Mouse (Mus musculus): ENCODE measurements around the gene Ccdc148. TPM values are rescaled to one million over a fixed set of nuclear protein-coding genes. Genes with fewer than 3 reads are reported as not detected.

The Ccdc148 gene
- polyA plus RNA-seq, 1 experiment = 0.06 TPM

GRCm38 (mm10) chr2:59042616-59043015, 117.9 kb downstream of the Ccdc148 start:
- Histone ChIP-seq H3K36me3 (ENCODE audit: control insufficient read depth, insufficient read depth) (no peaks in the 10 kb centered on the region), H3K27me3 (ENCODE audit: control insufficient read depth, insufficient read depth, insufficient read length) (no peaks in the 10 kb centered on the region), H3ac (ENCODE audit: control insufficient read depth, insufficient read length) (no peak overlapping the region), H3K4me2 (ENCODE audit: low read depth) (no peak overlapping the region), H3K79me2 (ENCODE audit: control insufficient read depth, insufficient read depth) (no peaks in the 10 kb centered on the region), H3K4me3 (no peak overlapping the region)
- no peak for TF ChIP-seq E2F4 (IDR thresholded peaks at IDR 0.05; ENCODE audit: insufficient read depth)
- no peak for TF ChIP-seq POLR2AphosphoS2 (IDR thresholded peaks at IDR 0.05; ENCODE audit: insufficient read length, low read depth)

GRCm38 (mm10) chr2:59036433-59036832, 124.0 kb downstream of the Ccdc148 start:
- TF ChIP-seq CEBPB (IDR thresholded peaks at IDR 0.05; ENCODE audit: insufficient read depth, poor library complexity, severe bottlenecking) = no peak
- TF ChIP-seq POLR2AphosphoS2 (IDR thresholded peaks at IDR 0.05; ENCODE audit: insufficient read length, low read depth) = no peak
- TF ChIP-seq USF1 (IDR thresholded peaks at IDR 0.05; ENCODE audit: low read depth) = no peak
- TF ChIP-seq MYOG (IDR thresholded peaks at IDR 0.05; ENCODE audit: control insufficient read depth in 1 of 3, insufficient read depth in 1 of 3, insufficient read length in 2 of 3, low read depth in 2 of 3) = no peak
- TF ChIP-seq REST (IDR thresholded peaks at IDR 0.05; ENCODE audit: insufficient read depth, insufficient read length) = no peak
- no peak for TF ChIP-seq E2F4 (IDR thresholded peaks at IDR 0.05; ENCODE audit: insufficient read depth)
- TF ChIP-seq MAX (IDR thresholded peaks at IDR 0.05; ENCODE audit: low read depth) = no peak
- TF ChIP-seq TCF12 (IDR thresholded peaks at IDR 0.05; ENCODE audit: insufficient read depth, poor library complexity, severe bottlenecking) = no peak
- no peak for TF ChIP-seq SRF (IDR thresholded peaks at IDR 0.05; ENCODE audit: control insufficient read depth, insufficient read length, low read depth)
- TF ChIP-seq MYOD1 (IDR thresholded peaks at IDR 0.05; ENCODE audit: control insufficient read depth in 1 of 3, insufficient read length in 2 of 3, low read depth in 2 of 3) = no peak
- no peak for TF ChIP-seq POLR2A (IDR thresholded peaks at IDR 0.05; ENCODE audit: insufficient read length, low read depth)
- TF ChIP-seq TCF3 (IDR thresholded peaks at IDR 0.05; ENCODE audit: insufficient read length, low read depth) = no peak
- no peak overlapping the region for H3K4me3 ChIP-seq
- H3K79me2 ChIP-seq (ENCODE audit: control insufficient read depth, insufficient read depth) = no peaks in the 10 kb centered on the region
- H3K4me2 ChIP-seq (ENCODE audit: low read depth) = no peak overlapping the region
- no peaks in the 10 kb centered on the region for H3K36me3 ChIP-seq (ENCODE audit: control insufficient read depth, insufficient read depth)
- H3K27me3 ChIP-seq (ENCODE audit: control insufficient read depth, insufficient read depth, insufficient read length) = no peaks in the 10 kb centered on the region
- no peak overlapping the region for H3ac ChIP-seq (ENCODE audit: control insufficient read depth, insufficient read length)

- no peaks in the 10 kb centered on the region for H3K36me3 ChIP-seq (ENCODE audit: control insufficient read depth, insufficient read depth)
- H3K4me2 ChIP-seq (ENCODE audit: low read depth) = no peak overlapping the region
- H3K4me3 ChIP-seq = no peak overlapping the region
- no peaks in the 10 kb centered on the region for H3K79me2 ChIP-seq (ENCODE audit: control insufficient read depth, insufficient read depth)
- H3K27me3 ChIP-seq (ENCODE audit: control insufficient read depth, insufficient read depth, insufficient read length) = no peaks in the 10 kb centered on the region
- no peak for TF ChIP-seq REST (IDR thresholded peaks at IDR 0.05; ENCODE audit: insufficient read depth, insufficient read length)
- H3ac ChIP-seq (ENCODE audit: control insufficient read depth, insufficient read length) = no peak overlapping the region
Observed at GRCm38 (mm10) chr2:59035206-59035605, 125.3 kb downstream of the Ccdc148 start.

- no peak for TF ChIP-seq TCF3 (IDR thresholded peaks at IDR 0.05; ENCODE audit: insufficient read length, low read depth)
- no peak for TF ChIP-seq POLR2A (IDR thresholded peaks at IDR 0.05; ENCODE audit: insufficient read length, low read depth)
- TF ChIP-seq POLR2AphosphoS2 (IDR thresholded peaks at IDR 0.05; ENCODE audit: insufficient read length, low read depth) = no peak
- no peak for TF ChIP-seq MAX (IDR thresholded peaks at IDR 0.05; ENCODE audit: low read depth)
- no peak for TF ChIP-seq REST (IDR thresholded peaks at IDR 0.05; ENCODE audit: insufficient read depth, insufficient read length)
- TF ChIP-seq SRF (IDR thresholded peaks at IDR 0.05; ENCODE audit: control insufficient read depth, insufficient read length, low read depth) = no peak
- TF ChIP-seq USF1 (IDR thresholded peaks at IDR 0.05; ENCODE audit: low read depth) = no peak
- no peak for TF ChIP-seq E2F4 (IDR thresholded peaks at IDR 0.05; ENCODE audit: insufficient read depth)
- TF ChIP-seq MYOD1 (IDR thresholded peaks at IDR 0.05; ENCODE audit: control insufficient read depth in 1 of 3, insufficient read length in 2 of 3, low read depth in 2 of 3) = no peak
- TF ChIP-seq MYOG (IDR thresholded peaks at IDR 0.05; ENCODE audit: control insufficient read depth in 1 of 3, insufficient read depth in 1 of 3, insufficient read length in 2 of 3, low read depth in 2 of 3) = no peak
- TF ChIP-seq CEBPB (IDR thresholded peaks at IDR 0.05; ENCODE audit: insufficient read depth, poor library complexity, severe bottlenecking) = no peak
- TF ChIP-seq TCF12 (IDR thresholded peaks at IDR 0.05; ENCODE audit: insufficient read depth, poor library complexity, severe bottlenecking) = no peak
- no peak overlapping the region for H3K4me3 ChIP-seq
- H3K36me3 ChIP-seq (ENCODE audit: control insufficient read depth, insufficient read depth) = no peaks in the 10 kb centered on the region
- H3ac ChIP-seq (ENCODE audit: control insufficient read depth, insufficient read length) = no peak overlapping the region
- H3K4me2 ChIP-seq (ENCODE audit: low read depth) = no peak overlapping the region
- H3K27me3 ChIP-seq (ENCODE audit: control insufficient read depth, insufficient read depth, insufficient read length) = no peaks in the 10 kb centered on the region
- no peaks in the 10 kb centered on the region for H3K79me2 ChIP-seq (ENCODE audit: control insufficient read depth, insufficient read depth)
Observed at GRCm38 (mm10) chr2:59034281-59034680, 126.2 kb downstream of the Ccdc148 start.

GRCm38 (mm10) chr2:59024558-59024957, 135.9 kb downstream of the Ccdc148 start:
- Histone ChIP-seq H3ac (ENCODE audit: control insufficient read depth, insufficient read length) (no peak overlapping the region), H3K79me2 (ENCODE audit: control insufficient read depth, insufficient read depth) (no peaks in the 10 kb centered on the region), H3K36me3 (ENCODE audit: control insufficient read depth, insufficient read depth) (no peaks in the 10 kb centered on the region), H3K4me3 (no peak overlapping the region), H3K4me2 (ENCODE audit: low read depth) (no peak overlapping the region), H3K27me3 (ENCODE audit: control insufficient read depth, insufficient read depth, insufficient read length) (peaks cover under 1% of the 10 kb centered on the region)
- TF ChIP-seq MAX (IDR thresholded peaks at IDR 0.05; ENCODE audit: low read depth) (no peak), TCF12 (IDR thresholded peaks at IDR 0.05; ENCODE audit: insufficient read depth, poor library complexity, severe bottlenecking) (no peak), MYOG (IDR thresholded peaks at IDR 0.05; ENCODE audit: control insufficient read depth in 1 of 3, insufficient read depth in 1 of 3, insufficient read length in 2 of 3, low read depth in 2 of 3) (no peak)

GRCm38 (mm10) chr2:59007356-59007755, 153.1 kb downstream of the Ccdc148 start:
- TF ChIP-seq MYOG (IDR thresholded peaks at IDR 0.05; ENCODE audit: control insufficient read depth in 1 of 3, insufficient read depth in 1 of 3, insufficient read length in 2 of 3, low read depth in 2 of 3) = no peak
- TF ChIP-seq MAX (IDR thresholded peaks at IDR 0.05; ENCODE audit: low read depth) = no peak
- TF ChIP-seq REST (IDR thresholded peaks at IDR 0.05; ENCODE audit: insufficient read depth, insufficient read length) = no peak
- TF ChIP-seq CEBPB (IDR thresholded peaks at IDR 0.05; ENCODE audit: insufficient read depth, poor library complexity, severe bottlenecking) = no peak
- TF ChIP-seq MYOD1 (IDR thresholded peaks at IDR 0.05; ENCODE audit: control insufficient read depth in 1 of 3, insufficient read length in 2 of 3, low read depth in 2 of 3) = no peak
- no peak for TF ChIP-seq USF1 (IDR thresholded peaks at IDR 0.05; ENCODE audit: low read depth)
- TF ChIP-seq TCF12 (IDR thresholded peaks at IDR 0.05; ENCODE audit: insufficient read depth, poor library complexity, severe bottlenecking) = no peak
- TF ChIP-seq E2F4 (IDR thresholded peaks at IDR 0.05; ENCODE audit: insufficient read depth) = no peak
- TF ChIP-seq SRF (IDR thresholded peaks at IDR 0.05; ENCODE audit: control insufficient read depth, insufficient read length, low read depth) = no peak
- no peaks in the 10 kb centered on the region for H3K79me2 ChIP-seq (ENCODE audit: control insufficient read depth, insufficient read depth)
- no peak overlapping the region for H3K4me3 ChIP-seq
- H3K36me3 ChIP-seq (ENCODE audit: control insufficient read depth, insufficient read depth) = no peaks in the 10 kb centered on the region
- no peak overlapping the region for H3K4me2 ChIP-seq (ENCODE audit: low read depth)
- H3ac ChIP-seq (ENCODE audit: control insufficient read depth, insufficient read length) = no peak overlapping the region
- H3K27me3 ChIP-seq (ENCODE audit: control insufficient read depth, insufficient read depth, insufficient read length) = no peaks in the 10 kb centered on the region

Measured in myocyte (in vitro differentiated cells).